Mouse (Mus musculus) myocyte (in vitro differentiated cells): ENCODE results near the gene Gm43191.

Source experiments
- CEBPB ChIP-seq: IDR thresholded peaks from 2 replicates; pipeline ENCODE4 v1.6.1; 2011; ENCODE audit warnings: mild to moderate bottlenecking, moderate library complexity; ENCODE audit not compliant: poor library complexity, insufficient read depth, severe bottlenecking
- MYOD1 ChIP-seq, 3 experiments: IDR thresholded peaks; one replicate each; pipeline ENCODE4 v1.6.1; 2011; ENCODE audit warnings: control low read depth in 2 of 3, low read depth in 2 of 3, mild to moderate bottlenecking in 2 of 3, moderate library complexity in 1 of 3; ENCODE audit not compliant: insufficient read length in 2 of 3, control insufficient read depth in 1 of 3
- POLR2A ChIP-seq: IDR thresholded peaks from one replicate; pipeline ENCODE4 v1.6.1; 2011; ENCODE audit warnings: low read depth, mild to moderate bottlenecking, control low read depth, moderate library complexity; ENCODE audit not compliant: insufficient read length
- TCF12 ChIP-seq: IDR thresholded peaks from one replicate; pipeline ENCODE4 v1.6.1; 2011; ENCODE audit warnings: mild to moderate bottlenecking, control low read depth; ENCODE audit not compliant: poor library complexity, insufficient read depth, severe bottlenecking

GRCm38 (mm10) chr3:116694312-116694711 is 13.3 kb upstream of the Gm43191 start:
- TF ChIP-seq POLR2A (no peak), MYOD1 (IDR thresholded peaks at IDR 0.05; ENCODE audit: control insufficient read depth in 1 of 3, insufficient read length in 2 of 3, low read depth in 2 of 3) (no peak), CEBPB (no peak), TCF12 (no peak)
